Mouse (Mus musculus) testis, adult 2 months (tissue): Measurements from ENCODE around the gene Lancl3.

Source experiments
- CTCF ChIP-seq: fragments of 200-500 bp; IDR thresholded peaks from 2 replicates; pipeline ENCODE4 v1.5.1; 2012; ENCODE audit warnings: low read depth, mild to moderate bottlenecking, inconsistent platforms, low read length, moderate library complexity; ENCODE audit not compliant: control insufficient read depth, insufficient read depth, insufficient replicate concordance
- POLR2A ChIP-seq: fragments of 200-500 bp; IDR thresholded peaks from 2 replicates; pipeline ENCODE4 v1.6.1; 2012; ENCODE audit warnings: low read depth, mild to moderate bottlenecking, inconsistent platforms, low read length, moderate library complexity; ENCODE audit not compliant: control insufficient read depth

GRCm38 (mm10) chrX:9222412-9223221 lies 22.9 kb downstream of the Lancl3 start:
- TF ChIP-seq CTCF (no peak), POLR2A (no peak)
